Mouse (Mus musculus) right cerebral cortex, postnatal 25 days (tissue): ENCODE measurements at regions not wholly inside any gene's neighbourhood (a gene's known extent, or its start where the extent isn't known, plus 50 kb on each side); places are given as distances from the start of the nearest gene placed in this dataset.
A peak's percentile ranks its signal among the peaks of the same experiment; 100 is the strongest.

Source experiments
- DNase-seq: peaks from one replicate; pipeline ENCODE4 v3.0.0; 2022

DNA sequence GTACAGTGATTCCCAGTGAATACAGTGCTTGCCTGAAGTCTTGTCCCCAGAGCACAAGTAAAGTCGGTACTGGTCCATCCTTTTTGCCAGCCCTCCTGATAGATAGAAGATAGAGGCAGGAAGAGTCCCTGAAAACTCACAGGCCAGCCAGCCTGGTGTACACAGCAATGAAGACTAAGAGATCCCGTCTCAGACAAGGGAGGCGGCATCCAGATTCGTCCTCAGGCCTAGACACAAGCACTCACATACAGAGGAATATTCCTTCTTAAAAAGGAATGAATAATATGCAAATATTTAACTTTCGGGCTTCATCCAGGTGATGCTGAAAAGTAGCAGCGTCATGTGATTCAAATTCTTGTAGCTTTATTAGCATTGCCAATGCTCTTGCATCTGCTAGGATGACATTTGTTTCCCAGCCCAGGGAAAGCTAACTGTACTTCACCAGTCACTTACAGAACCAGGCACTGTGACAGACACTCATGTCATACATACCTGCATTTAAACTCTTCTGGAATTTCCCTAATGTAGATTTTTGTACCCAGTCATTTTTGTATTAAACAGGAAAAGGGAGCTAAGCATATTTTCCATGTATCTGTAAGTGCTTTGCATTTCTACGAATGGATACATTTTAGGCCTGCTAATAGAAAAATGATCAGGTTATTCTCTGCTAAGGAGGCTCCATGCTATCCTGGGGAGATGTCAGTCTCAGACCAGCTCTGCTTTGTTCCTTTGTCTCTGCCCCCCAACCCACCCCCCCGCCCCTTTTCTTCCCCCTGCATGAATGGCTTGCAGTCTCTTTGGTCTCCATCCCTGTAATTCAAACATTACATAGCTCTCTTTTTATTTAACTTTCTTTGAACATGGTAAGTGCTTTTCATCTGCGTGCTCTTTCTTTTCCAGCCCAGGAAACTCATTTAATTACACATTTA, 162.5 kb upstream of the Gm9747 start:
- DNase-seq: no peak

DNA sequence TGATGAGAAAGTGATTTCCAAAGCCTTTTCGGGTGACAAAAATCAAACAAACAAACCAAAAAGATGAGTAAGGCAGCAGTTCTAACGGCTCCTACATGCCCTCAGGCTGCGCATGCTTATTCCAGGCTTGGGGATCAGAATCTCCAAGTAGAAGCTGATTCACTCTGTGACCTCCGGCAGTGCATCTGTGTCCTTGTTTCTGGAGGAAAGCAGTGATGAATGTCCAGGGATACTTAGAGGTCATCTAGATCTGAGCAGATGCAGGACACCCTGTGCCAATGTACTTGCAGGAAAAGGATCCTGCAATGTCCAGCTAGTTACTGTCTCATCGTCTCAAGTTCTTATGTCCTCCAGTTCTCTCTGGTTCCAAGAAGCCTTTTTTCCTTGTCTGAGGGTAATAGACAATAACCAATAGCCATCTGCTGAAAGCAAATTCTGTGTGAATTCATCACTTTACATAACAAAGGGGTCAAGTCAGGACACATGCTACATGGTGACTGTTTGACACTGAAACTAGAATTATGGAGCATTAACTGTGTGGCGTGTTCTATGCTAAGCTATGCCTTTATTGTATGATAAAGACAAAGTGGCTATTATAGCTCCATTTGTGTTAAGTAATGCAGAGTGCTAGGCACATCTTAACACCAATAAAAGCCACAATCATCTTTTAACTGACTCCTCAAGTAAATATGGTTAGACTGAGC, 143.6 kb upstream of the Gm9747 start:
- DNase-seq: no peak

DNA sequence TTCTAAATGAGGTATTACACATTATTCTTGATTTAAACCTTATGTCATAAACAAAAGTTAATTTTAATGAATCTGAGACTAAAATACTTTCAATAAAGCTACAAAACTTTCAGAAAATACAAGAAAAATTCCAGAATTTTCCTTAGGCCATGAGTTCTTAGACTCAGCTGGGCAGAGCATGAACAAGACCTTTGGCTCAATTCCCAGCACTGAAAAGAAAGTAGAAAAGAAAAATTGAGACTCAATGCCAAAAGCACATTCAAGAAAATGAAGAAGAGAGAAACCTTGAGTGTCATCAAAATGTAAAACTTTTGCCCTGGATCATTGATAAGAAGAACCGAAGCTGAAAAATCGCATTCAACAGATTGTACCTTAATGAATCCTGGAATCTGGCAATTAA, 137.8 kb upstream of the Gm9747 start:
- DNase-seq: no peak

DNA sequence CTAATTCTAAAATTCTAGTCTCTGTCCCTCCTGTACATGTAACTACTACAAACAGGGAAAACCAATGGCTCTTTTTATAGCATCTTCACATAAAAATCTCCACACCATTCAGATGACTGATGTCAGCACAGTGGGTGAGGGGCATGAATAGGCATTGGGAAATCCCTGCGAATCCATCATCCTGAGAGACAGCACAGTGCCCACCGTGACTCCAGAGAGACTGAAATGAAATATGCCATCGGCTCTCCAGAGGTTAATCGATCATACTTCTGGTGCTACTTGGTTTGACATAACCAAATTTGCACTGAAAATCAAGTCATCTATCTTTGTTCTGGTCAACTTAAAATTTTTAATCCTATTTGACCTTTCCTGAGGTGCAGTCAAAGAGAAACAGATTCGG, 126.2 kb upstream of the Gm9747 start:
- DNase-seq: no peak

DNA sequence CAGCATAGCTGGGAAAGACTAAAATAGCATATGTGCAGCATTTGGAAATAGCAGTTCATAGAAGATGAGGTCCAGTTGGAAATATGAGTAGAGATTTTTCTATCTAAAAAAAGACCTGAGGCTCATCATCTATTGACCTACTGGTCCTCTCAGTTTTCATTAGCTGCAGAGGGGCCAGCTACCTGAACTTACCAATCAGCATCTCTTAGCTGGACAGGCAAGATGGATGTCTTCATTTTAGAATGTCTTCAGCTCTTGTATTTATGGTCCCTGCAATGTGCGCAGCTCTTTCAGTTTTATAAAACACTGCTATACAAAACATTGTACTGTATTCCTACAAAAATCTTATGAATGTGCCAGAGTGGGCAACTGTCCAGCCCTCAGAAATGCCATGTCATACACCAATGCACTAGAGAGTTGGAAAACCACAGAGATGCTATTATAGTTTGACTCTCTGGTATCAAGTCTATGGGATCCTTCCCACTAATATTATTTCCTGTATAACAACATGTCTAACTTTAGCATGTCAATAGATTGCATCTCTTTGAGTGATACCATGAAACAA, 122.8 kb upstream of the Gm9747 start:
- no peak for DNase-seq

DNA sequence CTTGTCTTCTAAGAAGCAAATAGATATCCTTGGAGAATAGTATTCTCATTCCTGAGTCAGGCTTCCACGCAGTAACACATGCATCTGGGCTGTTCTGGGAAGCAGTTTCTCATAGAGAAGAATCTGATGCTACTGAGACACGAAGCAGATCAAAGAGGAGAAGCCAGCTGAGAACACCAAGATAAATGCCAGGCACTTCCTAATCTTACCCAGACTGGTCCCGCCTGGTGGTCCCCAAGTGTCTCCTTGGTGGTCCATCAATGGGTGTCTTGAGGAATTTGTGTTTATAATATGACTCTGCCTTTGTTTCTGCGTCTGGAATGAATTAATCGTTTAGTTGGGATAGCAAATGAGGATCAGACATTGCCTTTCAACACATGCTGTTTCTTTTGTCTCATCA, 120.5 kb upstream of the Gm9747 start:
- DNase-seq: peak; percentile 8

DNA sequence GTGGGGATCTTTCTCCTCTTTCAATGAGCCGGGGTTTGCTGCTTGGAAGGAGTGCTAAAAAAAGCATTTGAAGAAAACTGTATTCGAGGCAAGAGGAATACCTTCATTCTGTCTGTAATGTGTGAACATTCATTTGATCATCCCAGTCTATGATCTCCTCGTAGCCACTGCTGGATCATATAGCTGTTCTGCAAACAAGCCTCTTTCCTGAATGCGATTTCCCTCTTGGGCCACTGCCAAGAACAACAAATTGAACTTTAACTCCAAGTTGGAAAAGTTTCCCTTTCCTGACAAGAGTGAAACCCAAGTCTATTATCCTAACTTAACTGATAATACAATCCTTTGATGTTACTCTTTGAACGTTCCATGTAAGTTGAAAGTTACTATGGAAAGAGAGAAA, 108.4 kb upstream of the Gm9747 start:
- DNase-seq: no peak

DNA sequence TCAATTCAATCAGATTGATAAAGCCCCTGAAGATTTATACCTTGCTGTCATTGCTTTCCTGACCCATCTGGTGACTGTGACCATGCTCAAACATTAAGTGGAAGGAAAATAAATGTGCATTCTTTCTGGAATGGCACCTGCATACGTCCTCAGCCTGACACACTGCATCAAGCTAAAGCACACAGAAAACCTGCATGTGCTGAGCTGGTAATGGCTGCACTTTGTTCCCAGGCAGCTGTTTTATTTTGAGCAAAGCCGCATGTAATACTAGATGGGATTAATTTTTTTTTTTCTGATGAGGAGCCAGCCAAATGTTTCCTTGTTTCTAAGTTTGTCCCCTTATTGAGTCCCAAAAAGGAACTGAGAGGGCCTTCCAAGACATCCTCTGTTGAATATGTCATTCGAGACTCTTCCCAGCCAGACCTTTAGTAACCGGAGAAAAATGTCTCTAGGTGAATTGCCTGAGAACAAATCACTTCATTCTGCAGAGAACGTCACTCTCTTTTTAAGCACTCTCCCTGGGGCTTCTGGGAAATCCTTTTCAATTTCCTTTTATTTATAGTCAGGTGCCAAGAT, 103.1 kb upstream of the Gm9747 start:
- DNase-seq: no peak

DNA sequence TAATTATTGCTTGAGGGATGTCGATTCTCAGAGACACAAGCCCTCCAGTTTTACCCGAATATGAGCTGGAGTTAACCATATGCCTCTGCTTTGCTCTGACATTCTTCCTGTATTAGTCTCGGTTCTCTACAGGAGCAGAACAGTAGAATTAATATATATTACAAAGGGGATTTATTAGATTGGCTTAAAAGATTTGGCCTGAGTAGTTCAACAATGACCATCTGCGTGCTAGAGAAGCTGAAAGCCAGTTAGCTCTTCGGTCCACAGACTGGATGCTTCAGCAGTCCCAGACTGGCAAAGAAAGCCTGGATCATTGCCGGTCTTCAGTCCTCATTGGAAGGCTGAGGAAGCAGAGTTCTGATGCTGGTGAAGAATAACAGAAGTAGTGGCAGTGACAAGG, 100.4 kb upstream of the Gm9747 start:
- DNase-seq: no peak

DNA sequence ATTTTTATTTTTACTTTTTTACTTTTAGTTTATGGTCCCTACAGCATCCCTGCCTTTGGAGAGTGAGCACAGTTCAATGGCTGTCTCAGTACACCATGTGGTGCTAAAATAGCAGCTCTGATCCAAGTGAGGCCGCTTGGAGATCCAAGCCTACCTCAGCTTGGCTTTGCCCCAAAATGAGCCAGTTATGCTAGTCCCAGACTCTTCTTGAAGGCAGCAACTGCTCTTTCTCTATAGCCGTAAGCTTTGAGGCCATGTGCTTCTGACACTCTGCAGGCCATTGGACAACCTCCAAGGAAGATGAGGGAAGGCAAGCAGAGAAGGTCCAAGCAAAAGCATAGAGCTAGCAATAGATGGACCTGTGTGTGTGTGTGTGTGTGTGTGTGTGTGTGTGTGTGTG, 98.0 kb upstream of the Gm9747 start:
- DNase-seq: no peak

DNA sequence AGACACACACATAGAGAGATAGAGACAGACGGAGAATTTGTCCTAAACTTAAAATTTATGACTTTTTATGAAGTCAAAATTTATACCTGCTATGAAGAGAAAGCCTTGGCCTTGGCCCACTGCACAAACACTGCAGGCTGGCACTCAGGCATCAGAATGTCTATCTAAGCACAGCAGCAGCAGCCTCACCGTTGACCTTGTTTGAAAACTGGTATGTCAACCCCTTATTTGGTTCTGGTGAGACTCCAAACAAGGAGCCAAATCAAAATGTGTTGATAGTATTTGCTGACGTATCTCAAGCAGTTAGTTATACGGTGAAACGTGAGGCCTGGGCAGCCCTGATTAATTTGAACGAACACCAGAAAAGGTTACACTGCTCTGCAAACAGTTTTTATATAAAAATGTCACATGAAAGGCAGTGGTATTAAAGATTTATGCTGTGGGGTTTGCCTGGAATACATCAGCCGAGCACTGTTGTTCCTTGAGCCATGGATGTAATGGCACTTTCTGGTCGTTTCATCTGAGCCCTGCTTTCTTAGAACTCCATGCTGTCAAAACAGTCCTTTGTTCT, 97.1 kb upstream of the Gm9747 start:
- no peak for DNase-seq

DNA sequence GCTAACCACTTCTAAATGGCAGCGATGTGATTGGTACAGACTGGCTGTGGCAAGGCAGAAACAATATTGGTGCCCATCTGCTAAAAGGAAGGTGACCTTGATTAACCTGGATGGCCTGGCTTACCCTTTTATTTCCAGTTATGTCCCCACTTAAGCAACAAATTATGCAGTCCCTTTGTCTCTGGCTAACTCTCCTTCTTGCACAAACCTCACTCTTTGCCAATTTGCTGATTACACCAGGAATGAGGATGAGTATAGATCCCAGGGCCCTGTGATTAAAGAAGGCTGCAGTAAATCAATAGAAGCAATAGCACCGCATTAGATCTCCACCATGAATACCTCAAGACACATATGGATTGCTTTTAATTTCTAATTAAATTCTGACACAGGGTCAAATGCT, 87.7 kb upstream of the Gm9747 start:
- DNase-seq: no peak

DNA sequence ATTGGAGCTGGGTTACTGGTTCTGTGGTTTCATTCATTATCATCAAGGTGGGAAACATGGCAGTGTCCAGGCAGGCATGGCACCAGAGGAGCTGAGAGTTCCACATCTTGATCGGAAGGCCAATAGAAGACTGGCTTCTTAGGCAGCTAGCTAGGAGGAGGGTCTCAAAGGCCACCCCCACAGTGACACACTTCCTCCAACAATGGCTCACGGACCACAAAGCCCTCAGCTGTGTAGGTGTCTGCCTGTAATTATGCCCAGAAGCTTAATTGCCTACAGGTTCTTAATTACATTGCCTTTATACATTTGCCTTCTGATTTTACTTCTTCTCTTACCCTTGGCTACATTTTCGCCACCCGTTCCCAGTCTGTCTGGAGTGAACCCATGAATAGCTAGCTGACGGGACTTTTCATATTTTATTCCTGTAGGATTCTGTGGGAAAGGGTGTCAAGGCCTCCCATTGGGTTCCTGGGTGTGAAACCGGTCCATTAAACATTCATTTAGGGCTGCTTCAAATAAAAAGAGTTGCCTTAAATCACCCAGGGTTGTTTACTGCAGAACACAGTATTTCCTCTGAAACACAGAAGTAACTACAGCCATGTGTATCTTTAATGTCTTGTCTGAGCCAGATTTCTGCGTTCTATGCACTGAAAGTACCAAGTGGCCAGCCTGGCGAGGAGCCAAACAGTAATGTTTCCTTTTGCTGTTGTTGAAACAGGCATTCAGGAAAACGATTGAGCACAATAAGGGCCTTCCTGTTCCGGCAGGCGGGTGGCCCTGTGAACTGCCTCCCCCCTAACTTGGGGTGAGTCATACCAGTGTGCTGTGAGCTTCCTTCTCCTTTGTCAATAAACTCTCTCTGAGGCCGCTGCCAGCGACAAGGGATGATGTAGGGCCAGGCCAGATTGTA, 82.4 kb upstream of the Gm9747 start:
- DNase-seq: peak; percentile 21

DNA sequence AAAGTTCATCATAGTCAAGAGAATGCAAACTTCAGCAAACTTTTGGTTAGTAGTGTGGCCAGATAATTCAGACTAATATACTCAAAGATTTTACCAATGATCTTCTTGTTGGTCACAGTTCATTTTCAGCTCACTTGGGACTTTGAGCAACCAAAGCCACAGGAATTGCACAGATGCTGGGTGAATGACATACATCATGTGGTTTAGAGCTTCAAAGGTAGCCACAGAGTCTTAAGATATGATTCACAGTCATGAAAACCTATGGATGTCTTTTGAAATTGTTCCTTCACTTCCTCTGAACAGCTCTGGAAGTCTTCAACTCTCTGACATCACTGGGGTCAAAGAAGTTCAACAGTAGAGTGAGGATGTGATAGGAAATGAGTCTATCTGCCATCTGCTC, 77.0 kb upstream of the Gm9747 start:
- no peak for DNase-seq

DNA sequence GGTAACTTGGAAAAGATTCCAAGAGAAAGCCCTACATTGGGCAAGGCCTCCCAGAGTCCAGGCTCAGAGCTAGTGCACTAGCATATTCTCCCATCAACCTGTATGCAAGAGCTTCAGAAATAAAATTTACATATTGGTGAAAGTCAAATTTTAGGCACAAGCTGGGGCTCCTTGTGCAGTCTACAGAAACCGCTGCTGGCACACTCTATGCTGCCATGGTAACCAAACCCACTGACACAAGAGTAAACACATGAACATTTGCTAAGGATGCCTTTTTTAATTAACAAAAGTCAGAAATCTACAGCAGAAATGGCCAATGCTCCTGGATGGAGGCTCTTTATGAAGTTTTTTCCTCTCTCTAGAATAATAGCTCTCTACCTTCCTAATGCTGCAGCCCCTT, 75.9 kb upstream of the Gm9747 start:
- peak; percentile 17 for DNase-seq

DNA sequence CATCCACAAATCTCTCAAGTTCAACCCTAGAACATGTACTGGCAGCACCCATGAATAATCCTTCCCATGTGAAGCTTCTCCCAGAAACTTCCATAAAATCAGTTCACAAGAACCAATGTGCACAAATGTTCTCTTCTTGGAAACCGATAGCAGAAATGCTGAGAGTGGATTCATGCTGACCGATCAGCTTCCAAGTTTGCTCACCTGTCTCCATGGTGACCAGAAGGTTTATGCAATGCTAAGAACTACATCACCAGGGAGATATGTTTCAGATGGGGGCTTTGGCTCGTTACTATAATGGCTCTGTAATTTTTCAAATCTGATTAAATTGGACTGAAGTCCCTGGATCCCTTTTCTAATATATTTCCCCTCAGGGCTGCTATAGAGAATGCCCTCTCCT, 74.4 kb upstream of the Gm9747 start:
- DNase-seq: peak; percentile 14

DNA sequence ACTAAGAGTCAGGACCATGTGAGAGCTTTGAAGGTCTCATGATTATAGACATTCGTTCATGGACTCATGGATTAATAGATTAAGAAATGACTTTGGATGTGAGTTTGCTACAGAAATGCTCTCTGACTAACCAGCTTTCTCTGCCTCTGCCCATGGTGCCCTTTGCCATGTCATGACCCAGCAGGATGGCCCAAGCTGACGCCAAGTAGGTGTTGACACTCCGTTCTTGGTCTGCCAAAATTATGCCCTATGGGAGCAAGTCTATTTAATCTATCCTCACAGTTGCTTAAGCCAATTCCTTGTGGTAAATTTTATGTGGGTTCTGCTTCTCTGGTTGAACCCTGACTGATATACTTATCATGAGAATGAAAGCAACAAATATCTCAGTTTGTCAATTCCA, 73.7 kb upstream of the Gm9747 start:
- no peak for DNase-seq

DNA sequence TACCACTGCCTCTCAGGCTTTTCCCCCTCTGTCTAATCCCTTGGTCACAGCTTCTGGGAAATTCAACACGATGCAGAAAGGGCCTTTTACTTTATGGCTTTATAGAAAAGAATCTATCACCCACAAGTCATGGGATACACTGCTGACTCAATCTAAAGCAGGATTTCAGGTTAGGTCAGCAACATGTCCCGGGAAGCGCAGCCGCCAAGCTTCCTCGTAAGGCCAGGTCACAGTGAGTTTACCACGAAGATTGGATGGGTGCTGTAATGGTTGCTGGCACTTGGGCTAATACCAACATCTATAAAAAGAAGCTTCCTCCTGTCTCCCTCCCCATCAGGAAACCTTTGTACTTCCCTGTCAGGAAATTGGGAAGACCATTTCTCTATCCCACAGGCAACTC, 70.0 kb upstream of the Gm9747 start:
- DNase-seq: no peak

DNA sequence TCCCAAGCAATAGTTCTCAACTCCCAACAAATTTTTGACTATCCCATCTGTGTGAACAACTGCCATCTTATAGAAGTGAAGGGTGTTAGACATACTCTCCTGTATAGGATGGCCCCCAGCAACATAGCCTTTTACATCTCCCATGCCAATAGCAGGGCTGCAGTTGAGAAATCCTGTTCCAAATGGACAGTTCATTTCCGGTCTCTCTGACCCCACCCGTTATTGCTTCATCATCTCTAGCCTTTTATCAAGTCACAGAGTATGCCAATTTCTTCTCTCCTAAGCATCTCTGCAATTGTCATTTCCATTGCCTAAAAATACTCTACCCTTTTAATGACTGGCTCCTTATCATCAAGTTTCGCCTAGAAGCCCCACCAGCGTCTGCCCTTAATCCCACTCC, 64.8 kb upstream of the Gm9747 start:
- no peak for DNase-seq

DNA sequence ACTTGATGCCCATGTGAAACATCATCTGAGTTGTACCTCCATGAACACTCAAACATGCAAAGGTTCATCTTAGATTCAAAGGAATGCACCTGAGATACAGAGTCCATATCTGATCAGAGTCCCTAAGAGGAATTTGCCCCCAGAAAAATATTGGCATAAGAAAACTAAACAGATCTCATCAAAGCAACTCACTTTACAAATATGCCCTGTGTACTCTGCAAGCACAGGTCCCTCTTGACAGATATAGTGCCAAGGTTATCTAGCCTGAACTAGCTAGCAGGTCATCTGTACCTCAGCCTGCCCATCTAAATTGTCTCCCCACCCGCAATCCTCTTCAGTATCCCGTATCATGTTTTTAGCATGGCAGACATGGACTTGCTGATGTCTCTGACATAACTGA, 64.0 kb upstream of the Gm9747 start:
- no peak for DNase-seq

DNA sequence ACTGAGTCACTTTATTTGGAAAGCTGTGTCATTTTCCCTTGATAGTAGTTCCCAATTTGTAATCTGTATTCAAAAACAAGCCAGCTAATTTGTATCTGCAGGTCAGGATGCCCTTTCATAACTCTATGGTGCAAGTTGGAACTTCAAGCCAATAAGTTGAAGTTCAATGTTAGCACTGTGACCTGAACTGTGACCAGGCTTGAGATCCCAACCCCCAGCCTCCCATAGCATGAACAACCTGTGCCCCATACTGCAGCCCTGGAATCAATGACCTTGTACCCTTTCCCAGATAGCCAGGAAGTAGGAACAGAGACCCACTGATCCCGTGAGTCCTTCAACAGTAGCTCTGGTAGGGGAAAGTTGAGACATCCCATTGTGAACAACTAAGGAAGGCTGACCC, 52.5 kb upstream of the Gm9747 start:
- no peak for DNase-seq
